Mouse (Mus musculus) brain, adult 2 months (tissue): ENCODE measurements around the gene Tmem164.
A peak's percentile ranks its signal among the peaks of the same experiment; 100 is the strongest.

Source experiments
- DNase-seq: peaks from one replicate; pipeline ENCODE4 v3.0.0; 2011; ENCODE audit warnings: low read depth, low spot score

The Tmem164 gene

GRCm38 (mm10) chrX:142748574-142748973 is 67.4 kb downstream of the Tmem164 start:
- peak; percentile 48 for DNase-seq

- DNase-seq: no peak
Observed at GRCm38 (mm10) chrX:142750775-142751174, 69.6 kb downstream of the Tmem164 start.

- DNase-seq: peak; percentile 45
Observed at GRCm38 (mm10) chrX:142755542-142755941, 74.3 kb downstream of the Tmem164 start.

- no peak for DNase-seq
Observed at GRCm38 (mm10) chrX:142760415-142760814, 79.2 kb downstream of the Tmem164 start.

GRCm38 (mm10) chrX:142763337-142763736 is 82.1 kb downstream of the Tmem164 start:
- no peak for DNase-seq

GRCm38 (mm10) chrX:142769698-142770097 is 88.5 kb downstream of the Tmem164 start:
- DNase-seq: no peak

GRCm38 (mm10) chrX:142773658-142774057 is 92.5 kb downstream of the Tmem164 start:
- DNase-seq: no peak

GRCm38 (mm10) chrX:142776131-142776530 is 94.9 kb downstream of the Tmem164 start:
- peak; percentile 14 for DNase-seq

- DNase-seq: no peak
Observed at GRCm38 (mm10) chrX:142778638-142779037, 97.4 kb downstream of the Tmem164 start.

GRCm38 (mm10) chrX:142786160-142787052 is 105.2 kb downstream of the Tmem164 start:
- DNase-seq: peak; percentile 58

- no peak for DNase-seq
Observed at GRCm38 (mm10) chrX:142792185-142792584, 111.0 kb downstream of the Tmem164 start.

GRCm38 (mm10) chrX:142794069-142794610 is 112.9 kb downstream of the Tmem164 start:
- no peak for DNase-seq

- peak; percentile 67 for DNase-seq
Observed at GRCm38 (mm10) chrX:142804596-142804995, 123.4 kb downstream of the Tmem164 start.

GRCm38 (mm10) chrX:142806126-142806525 is 124.9 kb downstream of the Tmem164 start:
- DNase-seq: peak; percentile 9

GRCm38 (mm10) chrX:142806620-142807061 is 125.4 kb downstream of the Tmem164 start:
- DNase-seq: peak; percentile 74

GRCm38 (mm10) chrX:142808411-142808810 is 127.2 kb downstream of the Tmem164 start:
- DNase-seq: peak; percentile 73

GRCm38 (mm10) chrX:142813146-142813545 is 131.9 kb downstream of the Tmem164 start:
- DNase-seq: peak; percentile 60

- peak; percentile 56 for DNase-seq
Observed at GRCm38 (mm10) chrX:142818057-142818682, 137.0 kb downstream of the Tmem164 start.

- DNase-seq: no peak
Observed at GRCm38 (mm10) chrX:142821239-142821638, 140.0 kb downstream of the Tmem164 start.

GRCm38 (mm10) chrX:142821846-142822245 is 140.6 kb downstream of the Tmem164 start:
- DNase-seq: peak; percentile 25

- no peak for DNase-seq
Observed at GRCm38 (mm10) chrX:142825309-142825708, 144.1 kb downstream of the Tmem164 start.

- DNase-seq: no peak
Observed at GRCm38 (mm10) chrX:142827644-142828043, 146.4 kb downstream of the Tmem164 start.
